Mouse (Mus musculus) CD4-positive, CD25-positive, alpha-beta regulatory T cell, adult 4 months (primary cell): ENCODE data around the gene Cetn4. TPM values are rescaled to one million over a fixed set of nuclear protein-coding genes. Genes with fewer than 3 reads are reported as not detected.

Experiments used
- ATAC-seq: one replicate; pipeline ENCODE4 v1.8.0; 2017
- polyA plus RNA-seq, 2 experiments: library from polyadenylated mRNA; unstranded; fragments of 100-300 nt; shearing (Covaris generic); gene quantifications; one replicate each; pipeline ENCODE4 v1.2.1; 2017

Gene Cetn4
- under 1 TPM; 0.46 to 0.62 TPM for polyA plus RNA-seq

GRCm38 (mm10) chr3:37312370-37312941, at the start of gene Cetn4, which contains the start of gene Bbs12:
Gene Cetn4 (minus strand): TSS chr3:37312708.
Gene Bbs12 (plus strand): TSS chr3:37312554.
- ATAC-seq, result peak; percentile 87

- ATAC-seq, result peak; percentile 27
Measured at GRCm38 (mm10) chr3:37360729-37361128, 48.2 kb upstream of the Cetn4 start.

- no peak for ATAC-seq
Measured at GRCm38 (mm10) chr3:37354737-37355136, 42.2 kb upstream of the Cetn4 start.

GRCm38 (mm10) chr3:37353951-37354481, 41.5 kb upstream of the Cetn4 start:
- ATAC-seq, result no peak

GRCm38 (mm10) chr3:37350386-37350785, 37.9 kb upstream of the Cetn4 start:
- no peak for ATAC-seq

- peak; percentile 48 for ATAC-seq
Measured at GRCm38 (mm10) chr3:37349166-37349548, 36.6 kb upstream of the Cetn4 start.

GRCm38 (mm10) chr3:37348221-37349165, 36.0 kb upstream of the Cetn4 start, which contains the start of gene Fgf2:
Gene Fgf2 (plus strand): TSS chr3:37348346.
- peak; percentile 79 for ATAC-seq

- ATAC-seq, result peak; percentile 16
Measured at GRCm38 (mm10) chr3:37347671-37348070, 35.2 kb upstream of the Cetn4 start.

- ATAC-seq, result no peak
Measured at GRCm38 (mm10) chr3:37342811-37343210, 30.3 kb upstream of the Cetn4 start.

- no peak for ATAC-seq
Measured at GRCm38 (mm10) chr3:37341110-37341509, 28.6 kb upstream of the Cetn4 start.

- ATAC-seq, result no peak
Measured at GRCm38 (mm10) chr3:37334053-37334452, 21.5 kb upstream of the Cetn4 start.

GRCm38 (mm10) chr3:37331999-37332449, 19.5 kb upstream of the Cetn4 start:
- no peak for ATAC-seq

- peak; percentile 65 for ATAC-seq
Measured at GRCm38 (mm10) chr3:37329963-37330362, 17.5 kb upstream of the Cetn4 start.

- ATAC-seq, result peak; percentile 12
Measured at GRCm38 (mm10) chr3:37328489-37328888, 16.0 kb upstream of the Cetn4 start.

GRCm38 (mm10) chr3:37326627-37327026, 14.1 kb upstream of the Cetn4 start:
- no peak for ATAC-seq

- ATAC-seq, result no peak
Measured at GRCm38 (mm10) chr3:37325317-37326112, 13.0 kb upstream of the Cetn4 start.

- peak; percentile 73 for ATAC-seq
Measured at GRCm38 (mm10) chr3:37324310-37324709, 11.8 kb upstream of the Cetn4 start.

GRCm38 (mm10) chr3:37316233-37316632, 3.7 kb upstream of the Cetn4 start:
- no peak for ATAC-seq

GRCm38 (mm10) chr3:37313371-37313770, 863 bp upstream of the Cetn4 start:
- peak; percentile 72 for ATAC-seq

GRCm38 (mm10) chr3:37311897-37312369, 575 bp downstream of the Cetn4 start:
- ATAC-seq, result peak; percentile 17

- ATAC-seq, result no peak
Measured at GRCm38 (mm10) chr3:37303392-37304139, 8.9 kb downstream of the Cetn4 start.

- peak; percentile 99 for ATAC-seq
Measured at GRCm38 (mm10) chr3:37302685-37303084, 9.8 kb downstream of the Cetn4 start.
